Mouse (Mus musculus) intestine, embryonic 14.5 days (tissue): ENCODE data around the gene Cbx1. TPM values are rescaled to one million over a fixed set of nuclear protein-coding genes. Genes with fewer than 3 reads are reported as not detected.
A peak's percentile ranks its signal among the peaks of the same experiment; 100 is the strongest.

ENCODE experiments used
- ATAC-seq: fragments of 200-750 bp; cut with Nextera tagmentation; replicated peaks from 2 replicates; pipeline ENCODE4 v1.8.0; 2017; ENCODE audit warnings: low read depth, moderate number of reproducible peaks, moderate TSS enrichment, moderate library complexity; ENCODE audit not compliant: low FRiP score, low TSS enrichment
- DNase-seq: peaks from one replicate; pipeline ENCODE4 v3.0.0-alpha.2; 2018; ENCODE audit warnings: low spot score
- H3K27ac ChIP-seq: fragments of 300-500 bp; sonication (generic); 2 replicates; pipeline ENCODE4 v1.5.1; 2014; ENCODE audit warnings: low read depth, mild to moderate bottlenecking, control low read depth
- H3K27me3 ChIP-seq: fragments of 300-500 bp; sonication (generic); replicated peaks from 2 replicates; pipeline ENCODE4 v1.6.1; 2014; ENCODE audit warnings: low read length, control low read depth; ENCODE audit not compliant: control insufficient read depth, insufficient read depth
- H3K36me3 ChIP-seq: fragments of 300-500 bp; sonication (generic); 2 replicates; pipeline ENCODE4 v1.6.1; 2014; ENCODE audit warnings: low read length, control low read depth; ENCODE audit not compliant: control insufficient read depth, insufficient read depth
- H3K4me1 ChIP-seq: fragments of 300-500 bp; sonication (generic); replicated peaks from 2 replicates; pipeline ENCODE4 v1.6.1; 2014; ENCODE audit warnings: low read length, control low read depth, mixed read lengths; ENCODE audit not compliant: control insufficient read depth, insufficient read depth
- H3K4me2 ChIP-seq: fragments of 300-500 bp; sonication (generic); 2 replicates; pipeline ENCODE4 v1.6.1; 2014; ENCODE audit warnings: low read length
- H3K4me3 ChIP-seq: fragments of 300-500 bp; sonication (generic); 2 replicates; pipeline ENCODE4 v1.5.1; 2014; ENCODE audit warnings: low read depth, low read length, control low read depth, mixed read lengths
- H3K9ac ChIP-seq: fragments of 300-500 bp; sonication (generic); 2 replicates; pipeline ENCODE4 v1.6.1; 2014; ENCODE audit warnings: mild to moderate bottlenecking, low read length
- H3K9me3 ChIP-seq: fragments of 300-500 bp; sonication (generic); 2 replicates; pipeline ENCODE4 v1.6.1; 2016; ENCODE audit warnings: low read length, control low read depth; ENCODE audit not compliant: control insufficient read depth
- WGBS: fragments of 180-500 bp; shearing (Covaris S2); extraction: QIAGEN DNeasy Blood & Tissue Kit; methylation state at CpG from one replicate; pipeline ENCODE4 v1.1.7; 2014; 5-methylcytosine and 5-hydroxymethylcytosine counted together
- polyA plus RNA-seq: library from polyadenylated mRNA; unstranded; fragments of >200 nt; fragmentation: Nextera tagmentation; extraction: Ambion mirVana; gene quantifications from 2 replicates; pipeline ENCODE4 v1.2.1, GENCODE M21; 2014

Gene Cbx1
- polyA plus RNA-seq, 1 experiment from 2014 or later = 87.8 TPM

DNA sequence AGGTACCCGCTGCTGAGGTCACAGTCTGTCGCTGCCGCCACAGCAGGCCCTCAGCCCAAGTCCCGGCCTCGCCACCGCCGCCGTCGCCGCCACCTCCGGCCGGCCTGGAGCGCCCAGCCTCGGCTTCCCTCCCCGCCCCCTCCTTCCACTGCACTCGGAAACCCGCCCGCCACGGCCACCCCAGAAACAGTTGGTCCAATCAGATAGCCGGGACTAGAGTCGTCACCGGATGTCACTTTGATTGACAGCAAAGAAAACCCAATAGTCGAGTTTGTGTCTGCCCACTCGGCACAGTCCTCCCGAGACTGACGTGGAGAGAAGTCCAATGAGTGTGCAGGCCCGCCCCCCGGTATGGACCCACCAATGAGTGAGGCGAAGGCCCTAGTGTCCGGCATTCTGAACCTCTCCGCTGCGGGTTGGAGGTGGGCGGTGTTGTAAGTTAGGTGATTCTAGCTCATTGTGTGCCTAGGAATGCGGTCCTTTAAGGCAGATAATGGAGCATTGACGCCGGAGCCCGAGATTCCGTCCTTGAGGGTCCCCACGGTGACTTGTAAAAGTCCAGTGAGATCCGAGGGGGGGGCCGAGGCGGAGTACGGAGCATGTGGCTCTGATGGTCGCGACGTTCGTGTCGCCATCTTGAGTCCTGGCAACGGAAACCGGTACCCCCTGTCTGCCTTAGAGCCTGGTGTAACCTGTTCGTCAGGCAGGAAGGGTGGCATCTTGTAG, 41.0 kb downstream of the Cbx1 start, which contains the start of gene Nfe2l1:
Gene Nfe2l1 (minus strand): TSS at position 156 of the 726 bp plus-strand sequence.
- WGBS = under 1% methylated on average over 51 of the region's 51 CpGs
- ATAC-seq = peak; percentile 99
- peaks cover 37% of the 10 kb centered on the region for H3K4me1 ChIP-seq

DNA sequence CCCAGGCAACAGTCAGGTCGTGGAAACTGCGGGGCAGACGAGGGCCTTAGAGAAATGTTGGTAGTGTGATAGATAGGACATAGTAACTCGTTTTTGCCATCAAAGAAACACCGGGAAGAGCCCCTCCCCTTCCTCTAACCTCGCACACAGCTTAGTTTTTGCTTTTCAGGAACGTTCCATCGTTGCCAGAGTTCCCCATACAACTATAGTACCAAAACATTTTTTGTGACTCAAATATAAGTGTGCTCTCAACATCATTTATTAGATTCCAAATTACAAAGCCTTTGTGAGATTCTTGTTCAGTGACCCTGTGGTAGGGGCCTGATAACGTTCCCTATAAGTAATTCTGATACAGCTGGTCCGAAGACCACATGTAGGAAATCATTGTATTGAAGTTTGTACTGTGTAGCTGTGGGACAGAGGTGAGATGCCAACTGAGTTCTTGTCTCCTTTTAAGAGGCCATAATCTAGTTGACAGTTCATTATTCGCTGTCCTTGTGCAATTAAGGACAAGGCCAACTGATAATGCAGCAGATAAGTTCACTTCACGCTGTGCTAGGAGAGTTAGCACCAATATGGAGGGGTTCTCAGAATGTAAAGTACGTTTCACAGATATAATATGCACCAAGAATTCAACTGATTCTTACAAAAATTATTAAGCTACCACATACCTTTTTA, 41.8 kb downstream of the Cbx1 start:
- H3K9me3 ChIP-seq = no peaks in the 10 kb centered on the region
- WGBS = 19% methylated on average over 13 of the region's 13 CpGs
- ATAC-seq (no peak), DNase-seq (no peak)
- H3K36me3 ChIP-seq = peaks cover 21% of the 10 kb centered on the region
- peak overlapping the region; percentile 71 for H3K4me3 ChIP-seq
- H3K4me2 ChIP-seq = peak overlapping the region; percentile 60
- H3K27me3 ChIP-seq = no peaks in the 10 kb centered on the region
- peaks cover 30% of the 10 kb centered on the region for H3K4me1 ChIP-seq
- peak overlapping the region; percentile 75 for H3K9ac ChIP-seq
- peak overlapping the region; percentile 94 for H3K27ac ChIP-seq

More for the DNA sequence above, 41.0 kb downstream of the Cbx1 start, which contains the start of gene Nfe2l1:
- peak; percentile 99 for DNase-seq
- peak within 1 kb of the TSS; percentile 87 for H3K4me2 ChIP-seq
- H3K9me3 ChIP-seq = no peaks in the 10 kb centered on the region
- H3K36me3 ChIP-seq = peaks cover 23% of the 10 kb centered on the region
- H3K9ac ChIP-seq = peak within 1 kb of the TSS; percentile 83
- peak within 1 kb of the TSS; percentile 71 for H3K4me3 ChIP-seq
- H3K27ac ChIP-seq = peak within 1 kb of the TSS; percentile 97
- no peaks in the 10 kb centered on the region for H3K27me3 ChIP-seq

DNA sequence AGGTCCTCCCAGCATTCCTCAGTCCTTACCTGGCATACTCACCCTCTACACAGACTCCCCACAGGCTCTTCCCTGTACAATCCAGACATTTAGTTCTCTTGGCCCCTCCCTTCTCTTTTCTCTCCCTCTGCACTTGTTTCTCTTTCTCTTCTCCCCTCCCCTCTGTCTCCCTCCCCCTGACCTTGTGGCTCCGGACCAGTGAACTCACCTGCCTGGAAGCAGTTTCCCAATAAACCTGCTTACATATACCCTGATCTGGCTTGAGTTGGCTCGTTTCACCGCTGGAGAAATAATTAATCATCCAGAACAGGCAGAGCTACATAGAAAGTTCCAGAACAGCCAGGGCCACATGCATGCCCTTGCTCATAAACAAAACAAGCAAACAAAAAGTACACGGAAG, 42.6 kb downstream of the Cbx1 start:
- no peak overlapping the region for H3K27ac ChIP-seq
- 64% methylated on average over 4 of the region's 4 CpGs for WGBS

DNA sequence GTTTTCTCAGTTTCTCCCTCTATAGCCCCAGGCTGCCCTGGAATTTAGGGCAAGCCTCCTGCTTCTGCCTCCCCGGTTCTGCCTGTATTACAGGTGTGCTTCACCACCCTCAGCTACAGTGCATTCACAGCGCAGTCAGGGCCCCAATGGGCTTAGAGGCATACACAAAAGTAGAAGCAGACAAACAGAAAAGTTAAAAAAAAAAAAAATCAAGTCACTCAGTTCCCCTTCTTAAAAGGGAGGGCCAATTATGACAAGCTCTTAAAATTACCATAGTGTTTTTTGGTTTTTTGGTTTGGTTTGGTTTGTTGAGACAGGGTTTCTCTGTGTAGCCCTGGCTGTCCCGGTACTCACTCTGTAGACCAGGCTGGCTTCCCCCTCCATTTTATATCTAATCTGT, 43.6 kb downstream of the Cbx1 start:
- 91% methylated on average over 3 of the region's 3 CpGs for WGBS
- no peak overlapping the region for H3K4me2 ChIP-seq
- DNase-seq (no peak), ATAC-seq (no peak)
- no peaks in the 10 kb centered on the region for H3K9me3 ChIP-seq
- no peak overlapping the region for H3K9ac ChIP-seq
- H3K36me3 ChIP-seq = peaks cover 3% of the 10 kb centered on the region; the same call in 1 of the 2 replicates
- H3K4me3 ChIP-seq = no peak overlapping the region
- no peaks in the 10 kb centered on the region; the same call in 1 of the 2 replicates for H3K27me3 ChIP-seq
- H3K27ac ChIP-seq = no peak overlapping the region
- peaks cover 12% of the 10 kb centered on the region for H3K4me1 ChIP-seq

More for the DNA sequence above, 42.6 kb downstream of the Cbx1 start:
- Histone ChIP-seq H3K4me3 (no peak overlapping the region), H3K9ac (no peak overlapping the region), H3K4me2 (no peak overlapping the region), H3K27me3 (no peaks in the 10 kb centered on the region), H3K4me1 (peaks cover 22% of the 10 kb centered on the region), H3K36me3 (peaks cover 14% of the 10 kb centered on the region), H3K9me3 (no peaks in the 10 kb centered on the region)
- DNase-seq (no peak), ATAC-seq (no peak)

DNA sequence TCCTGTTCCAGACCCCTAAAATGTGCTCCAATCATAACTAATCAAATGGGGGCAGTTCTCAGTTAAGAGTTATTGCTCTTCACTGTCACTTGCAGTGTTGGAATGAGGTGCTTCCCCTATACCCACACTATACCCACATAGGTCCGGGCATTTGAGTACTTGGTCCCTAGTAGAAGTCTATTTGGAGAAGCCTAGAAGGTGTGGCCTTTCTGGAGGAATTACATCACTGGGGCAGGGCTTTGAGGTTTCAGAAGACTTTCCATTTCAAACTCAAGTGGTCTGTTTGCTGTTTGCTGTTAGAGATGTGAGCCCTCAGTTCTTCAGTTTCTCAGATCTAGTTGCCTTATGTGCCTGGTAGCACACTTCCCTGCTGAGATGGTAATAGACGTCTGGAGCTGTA, 44.0 kb downstream of the Cbx1 start:
- WGBS = 70% methylated on average over 2 of the region's 2 CpGs
- Histone ChIP-seq H3K27me3 (no peaks in the 10 kb centered on the region; the same call in 1 of the 2 replicates), H3K9me3 (no peaks in the 10 kb centered on the region)

DNA sequence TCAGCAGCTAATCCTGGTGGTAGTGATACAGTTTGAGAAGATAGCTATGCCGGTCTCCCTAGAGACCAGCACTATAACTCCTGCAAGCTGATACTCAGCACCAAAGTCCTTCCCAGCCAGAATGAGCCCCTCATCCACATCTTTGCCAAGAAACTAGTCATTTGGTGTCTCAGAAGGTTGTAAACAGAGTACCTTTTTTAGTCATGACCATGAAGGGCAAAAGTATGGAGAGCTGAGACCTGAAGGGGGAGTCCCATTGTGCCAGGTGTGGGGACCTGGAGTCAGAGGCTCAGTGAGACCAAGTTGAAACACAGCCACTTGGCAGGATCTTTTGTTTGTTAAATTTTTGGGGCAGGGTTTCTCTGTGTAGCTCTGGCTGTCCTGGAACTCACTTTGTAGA, 45.2 kb downstream of the Cbx1 start:
- Histone ChIP-seq H3K4me3 (no peak overlapping the region), H3K27me3 (no peaks in the 10 kb centered on the region; the same call in 1 of the 2 replicates), H3K9me3 (no peaks in the 10 kb centered on the region), H3K4me2 (no peak overlapping the region), H3K27ac (no peak overlapping the region), H3K4me1 (no peaks in the 10 kb centered on the region; the same call in 1 of the 2 replicates), H3K36me3 (no peaks in the 10 kb centered on the region), H3K9ac (no peak overlapping the region)
- ATAC-seq = no peak
- no peak for DNase-seq
- WGBS = 95% methylated on average over 1 of the region's 1 CpGs

More for the DNA sequence above, 44.0 kb downstream of the Cbx1 start:
- H3K4me2 ChIP-seq = no peak overlapping the region
- no peak for ATAC-seq
- peaks cover 8% of the 10 kb centered on the region for H3K4me1 ChIP-seq
- H3K9ac ChIP-seq = no peak overlapping the region
- no peak overlapping the region for H3K27ac ChIP-seq
- no peaks in the 10 kb centered on the region for H3K36me3 ChIP-seq
- no peak overlapping the region for H3K4me3 ChIP-seq
- DNase-seq = no peak

DNA sequence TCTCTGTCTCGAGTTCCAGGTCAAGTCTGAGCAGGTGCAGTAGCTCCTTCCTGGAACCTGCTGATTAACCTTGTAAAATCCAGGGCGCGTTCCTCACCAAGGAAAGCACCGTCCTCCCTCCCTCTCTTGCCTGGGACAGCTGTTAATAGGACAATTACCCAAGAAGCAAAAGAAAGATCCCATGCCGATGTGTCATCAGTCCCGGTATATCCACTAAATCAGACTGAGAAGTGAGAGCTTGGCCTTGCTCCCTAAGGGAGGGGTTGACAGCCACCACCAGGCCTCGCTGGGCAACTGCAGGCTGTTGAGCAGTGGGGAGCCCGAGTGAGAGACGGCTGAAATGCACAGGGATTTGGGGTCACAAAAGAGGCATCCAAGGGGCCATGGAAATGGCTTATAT, 48.4 kb downstream of the Cbx1 start:
- WGBS = 40% methylated on average over 9 of the region's 9 CpGs
- H3K9ac ChIP-seq = no peak overlapping the region
- no peak for ATAC-seq

DNA sequence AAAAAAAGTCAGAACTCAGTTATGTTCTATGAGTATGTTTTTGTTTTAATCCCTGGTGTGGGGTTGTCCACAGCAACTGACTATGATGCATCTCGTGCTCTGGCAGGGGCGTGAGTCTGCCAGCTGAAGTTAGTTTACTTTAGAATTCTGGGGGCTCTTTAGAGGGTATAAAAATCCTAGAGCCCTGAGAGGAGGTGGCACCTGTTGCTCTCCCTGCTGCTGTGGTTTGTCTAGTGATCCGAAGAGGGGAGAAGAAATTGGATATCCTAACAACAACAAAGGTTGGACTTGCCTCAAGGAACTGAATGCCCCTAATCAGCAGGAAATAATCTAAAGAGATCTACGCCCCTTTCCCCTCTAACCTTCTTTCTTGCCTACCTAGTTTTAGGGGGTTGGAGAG, 49.4 kb downstream of the Cbx1 start:
- Histone ChIP-seq H3K27me3 (no peaks in the 10 kb centered on the region; the same call in 1 of the 2 replicates), H3K27ac (no peak overlapping the region), H3K4me3 (no peak overlapping the region), H3K36me3 (no peaks in the 10 kb centered on the region), H3K9ac (no peak overlapping the region), H3K4me1 (no peaks in the 10 kb centered on the region), H3K9me3 (no peaks in the 10 kb centered on the region), H3K4me2 (no peak overlapping the region)
- ATAC-seq = no peak
- WGBS = 54% methylated on average over 4 of the region's 4 CpGs
- no peak for DNase-seq

More for the DNA sequence above, 48.4 kb downstream of the Cbx1 start:
- H3K36me3 ChIP-seq = no peaks in the 10 kb centered on the region
- DNase-seq = no peak
- no peak overlapping the region for H3K4me2 ChIP-seq
- H3K9me3 ChIP-seq = no peaks in the 10 kb centered on the region
- no peaks in the 10 kb centered on the region for H3K4me1 ChIP-seq
- no peak overlapping the region for H3K27ac ChIP-seq
- H3K27me3 ChIP-seq = no peaks in the 10 kb centered on the region; the same call in 1 of the 2 replicates
- no peak overlapping the region for H3K4me3 ChIP-seq
